Mouse (Mus musculus) WW6 (cell line): ENCODE measurements around the gene Tbck.

Experiments used
- DNase-seq: peaks from one replicate; pipeline ENCODE4 v3.0.0-alpha.2; 2013; ENCODE audit warnings: low read depth, low spot score

The Tbck gene

DNA sequence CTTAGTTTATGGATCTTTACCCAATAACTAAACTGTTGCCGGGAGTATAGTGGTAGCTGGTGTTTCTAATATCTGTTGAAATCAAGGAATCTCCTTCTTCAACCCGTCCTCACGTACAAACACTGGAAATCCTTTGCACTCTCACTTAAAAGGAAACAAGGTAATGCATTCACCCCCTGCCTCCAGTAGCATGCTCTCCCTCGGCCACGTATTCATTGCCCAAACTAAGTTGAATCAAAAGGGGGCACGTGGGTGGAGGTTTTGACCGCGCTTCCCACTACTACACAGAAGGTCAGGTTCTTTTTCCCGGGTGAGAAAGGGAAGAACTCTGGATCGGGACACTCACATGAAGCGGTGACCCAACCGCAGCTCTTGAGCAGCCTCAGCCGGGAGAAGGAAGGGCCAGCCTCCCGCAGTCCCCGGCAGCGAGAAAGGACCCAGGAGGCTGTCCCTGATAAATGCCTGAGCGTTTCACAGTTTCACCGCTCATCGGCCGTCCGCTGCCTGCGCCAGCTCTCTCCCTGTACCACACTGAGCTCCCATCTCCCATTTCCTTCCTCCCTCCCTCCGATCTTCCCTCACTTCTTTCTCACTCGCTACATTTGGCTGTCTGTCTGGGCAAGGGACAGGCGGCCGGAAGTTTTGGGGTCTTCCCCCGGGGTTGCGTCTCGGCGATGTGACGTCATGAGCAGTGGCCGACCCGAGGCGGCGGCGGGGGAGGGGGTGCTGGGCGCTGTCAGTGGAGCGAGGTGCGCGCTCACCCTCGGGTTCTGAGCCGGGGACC is at the start of gene Tbck:
TSS of gene Tbck (plus strand) at position 698 of the 784 bp plus-strand sequence.
- peak; percentile 79 for DNase-seq

DNA sequence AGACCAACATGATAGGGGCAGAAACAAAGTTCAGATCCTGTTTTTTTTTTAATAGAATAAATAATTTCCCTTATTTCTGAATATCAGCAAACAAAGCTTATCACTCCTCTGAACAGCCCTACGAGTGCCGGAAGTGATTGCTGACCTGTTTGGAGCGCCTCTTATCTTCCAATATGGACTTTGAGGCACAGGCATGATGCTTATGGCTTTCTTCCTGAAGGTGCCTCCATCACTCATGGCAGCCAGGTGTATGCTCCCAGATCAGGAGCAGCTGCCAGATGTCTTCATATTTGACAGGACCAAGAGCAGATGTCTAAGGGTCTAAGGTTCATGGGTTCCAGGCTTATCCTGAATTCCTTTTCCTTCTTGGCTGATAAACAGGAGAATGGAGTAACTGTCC is 46.9 kb upstream of the Tbck start:
- DNase-seq, result no peak

DNA sequence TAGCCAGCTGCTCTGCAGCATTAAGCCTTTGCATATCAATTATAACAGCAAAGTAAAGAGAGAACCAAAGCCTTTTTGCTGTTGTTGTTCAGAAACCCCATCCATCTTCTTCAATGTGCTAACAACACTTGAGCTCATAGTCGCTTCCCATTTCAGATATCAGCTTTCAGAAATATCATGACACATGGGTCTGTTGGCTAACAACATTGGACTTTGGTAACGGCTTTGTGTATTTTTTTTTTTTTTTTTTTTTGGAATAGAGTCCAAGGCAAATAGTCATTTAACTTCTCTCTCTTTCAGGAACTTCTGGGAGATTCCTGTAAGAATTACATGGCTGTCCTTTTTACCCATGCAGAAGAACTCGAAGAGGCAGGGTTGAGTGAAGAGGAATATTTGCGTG is 39.9 kb upstream of the Tbck start:
- DNase-seq, result no peak

DNA sequence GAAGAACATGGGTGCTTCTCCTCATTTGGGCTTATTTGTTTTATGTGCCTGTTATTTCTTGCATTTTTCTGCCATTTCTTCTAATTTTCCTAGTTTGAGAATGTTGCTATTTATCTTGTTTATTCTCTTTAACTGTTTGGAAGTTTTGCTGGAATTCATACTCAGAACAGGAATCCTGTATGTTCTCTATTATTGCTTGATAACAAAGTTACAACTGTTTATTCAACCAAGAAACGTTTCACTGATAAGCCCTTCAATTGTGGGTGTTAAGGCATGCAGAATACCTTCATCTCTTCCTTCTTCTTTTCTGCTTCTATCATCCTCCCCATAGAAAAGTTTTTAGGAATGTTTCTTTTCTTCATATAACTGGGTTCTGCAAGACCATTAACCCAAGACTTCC is 37.1 kb upstream of the Tbck start:
- no peak for DNase-seq

DNA sequence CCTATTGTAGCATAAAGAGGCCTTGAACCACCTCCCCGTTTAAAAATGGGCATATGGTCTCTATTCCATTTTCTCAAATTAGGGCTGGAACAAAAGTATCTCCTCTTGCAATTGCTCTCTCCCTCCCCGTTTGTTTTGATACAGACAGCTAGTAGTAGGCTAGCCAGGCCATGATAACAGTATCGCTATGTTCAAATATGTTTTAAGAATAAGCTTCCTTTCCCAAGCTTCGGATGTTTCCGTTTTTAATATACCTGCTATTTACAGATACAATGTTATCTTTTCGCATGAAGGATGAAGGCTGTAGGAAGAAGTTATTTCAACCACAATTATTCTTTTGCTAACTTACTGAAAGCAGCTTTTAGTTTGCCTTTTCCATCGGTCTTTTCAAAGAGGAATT is 34.6 kb upstream of the Tbck start:
- no peak for DNase-seq

DNA sequence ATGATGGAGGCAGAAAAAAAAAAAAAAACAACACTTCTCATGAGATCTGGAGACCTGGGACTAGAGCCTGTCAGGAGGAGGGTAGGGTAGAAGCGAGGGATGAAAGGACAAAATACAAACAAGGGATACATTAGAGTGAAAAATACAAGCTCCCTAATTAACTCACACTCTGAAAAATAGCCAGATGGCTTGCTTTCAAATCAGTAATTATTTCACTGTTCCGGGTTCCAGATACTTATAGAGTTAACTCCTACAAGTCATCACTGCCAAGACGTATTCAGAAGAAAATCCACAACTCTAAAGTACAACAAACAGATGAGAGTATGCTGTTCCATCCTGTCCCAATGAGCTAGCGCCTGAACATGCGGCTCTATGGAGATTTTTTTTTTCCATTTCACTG is 33.8 kb upstream of the Tbck start:
- DNase-seq, result no peak

DNA sequence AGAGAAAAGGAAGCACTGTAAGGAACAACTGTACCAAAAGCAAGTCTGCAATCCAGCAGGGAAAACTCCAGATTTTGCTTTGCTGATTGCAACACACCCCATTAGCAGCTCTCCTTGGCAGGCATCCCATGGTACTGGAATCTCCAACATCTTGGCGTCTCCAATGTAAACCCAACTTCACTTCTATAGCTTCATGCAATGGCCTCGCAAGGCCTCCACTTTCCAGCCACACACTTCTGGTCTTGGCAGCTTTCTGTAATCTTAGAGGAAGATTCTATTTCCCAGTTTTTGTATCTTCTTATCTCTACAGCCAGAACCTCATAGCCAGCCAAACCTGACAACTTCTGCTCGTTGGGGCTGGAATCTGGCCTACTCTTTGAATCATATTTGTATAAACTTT is 32.2 kb upstream of the Tbck start:
- no peak for DNase-seq

DNA sequence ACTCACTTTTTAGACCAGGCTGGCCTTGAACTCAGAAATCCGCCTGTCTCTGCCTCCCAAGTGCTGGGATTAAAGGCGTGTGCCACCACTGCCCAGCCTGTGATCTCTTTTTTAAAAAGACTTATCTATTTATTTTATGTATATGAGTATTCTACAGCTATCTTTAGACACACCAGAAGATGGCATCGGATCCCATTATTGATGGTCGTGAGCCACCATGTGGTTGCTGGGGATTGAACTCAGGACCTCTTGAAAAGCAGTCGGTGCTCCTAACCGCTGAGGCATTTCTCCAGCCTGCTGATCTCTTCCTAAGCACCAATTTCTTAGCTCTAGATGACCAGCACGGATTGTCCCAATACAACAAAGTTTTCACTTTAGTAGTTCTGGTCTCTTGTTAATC is 30.0 kb upstream of the Tbck start:
- DNase-seq, result no peak

DNA sequence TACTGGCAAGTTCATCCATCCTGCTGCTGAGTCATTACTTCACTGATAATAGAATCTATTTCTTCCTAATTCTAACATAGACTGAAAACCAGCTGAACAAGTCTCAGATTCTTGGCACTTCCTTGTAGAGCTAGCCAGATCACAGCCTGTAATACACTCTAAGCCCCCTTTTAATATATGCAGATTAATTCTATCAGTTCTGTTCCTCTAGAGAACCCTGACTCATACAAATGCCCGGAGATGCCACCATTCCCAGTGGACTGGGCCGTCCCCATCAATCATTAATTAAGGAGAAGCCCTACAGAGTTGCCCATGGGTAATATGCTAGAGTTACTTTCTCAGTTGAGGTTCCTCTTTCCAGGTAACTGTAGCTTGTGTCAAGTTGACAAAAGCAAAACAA is 28.0 kb upstream of the Tbck start:
- DNase-seq, result no peak

DNA sequence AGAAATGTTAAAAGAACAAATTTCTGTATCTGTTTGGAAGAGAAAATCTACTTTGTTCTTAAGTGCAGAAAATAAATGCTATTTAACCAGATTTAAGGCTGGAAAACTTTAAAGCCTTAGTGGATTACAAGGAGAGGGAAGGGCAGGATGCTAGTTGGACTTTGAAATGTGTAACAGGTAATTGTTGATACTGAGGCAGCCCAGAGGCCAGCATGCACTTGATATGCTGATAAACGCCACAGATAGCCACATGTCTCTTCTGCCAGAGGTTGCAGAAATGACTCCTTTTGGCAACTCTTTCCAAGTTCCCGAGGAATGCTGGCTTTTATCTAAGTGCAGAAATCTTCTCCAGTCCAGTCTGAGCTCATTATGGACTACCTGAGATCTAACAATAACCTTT is 6.5 kb upstream of the Tbck start:
- no peak for DNase-seq

DNA sequence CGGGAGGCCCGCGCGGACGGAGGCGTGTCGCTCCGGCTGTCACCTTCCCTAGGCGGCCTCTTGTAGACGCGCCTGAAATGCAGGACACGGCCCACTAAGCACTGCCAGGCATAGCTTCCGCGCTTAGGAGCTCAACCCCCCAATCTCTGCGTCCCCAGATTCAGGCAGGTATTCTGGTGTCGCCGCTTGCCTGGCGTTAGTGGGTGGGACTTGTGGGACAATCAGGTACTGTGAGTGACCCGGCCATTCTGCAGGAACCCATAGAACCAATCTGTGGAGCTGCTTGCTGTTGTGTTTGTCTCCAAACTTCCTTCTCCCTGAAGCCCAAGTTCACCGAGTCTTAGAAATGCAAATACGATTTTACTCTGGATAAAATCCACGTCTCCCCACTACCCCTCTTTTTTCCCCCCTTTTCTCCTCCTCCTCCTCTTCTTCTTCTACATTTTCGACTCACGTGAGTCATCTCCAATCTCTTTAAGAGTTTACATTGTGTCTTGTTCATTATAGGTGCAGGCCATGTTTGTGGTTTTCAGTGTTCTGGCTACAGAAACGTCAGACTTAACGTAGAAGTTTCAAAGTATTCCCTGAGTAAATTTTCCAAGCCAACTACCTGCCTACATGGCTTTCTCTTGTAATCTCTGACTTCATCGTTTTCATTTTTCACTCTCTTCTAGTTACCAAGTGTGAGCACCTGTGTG is 436 bp downstream of the Tbck start, which contains the start of gene Aimp1:
TSS of gene Aimp1 (minus strand) at position 140 of the 698 bp plus-strand sequence.
- no peak for DNase-seq

DNA sequence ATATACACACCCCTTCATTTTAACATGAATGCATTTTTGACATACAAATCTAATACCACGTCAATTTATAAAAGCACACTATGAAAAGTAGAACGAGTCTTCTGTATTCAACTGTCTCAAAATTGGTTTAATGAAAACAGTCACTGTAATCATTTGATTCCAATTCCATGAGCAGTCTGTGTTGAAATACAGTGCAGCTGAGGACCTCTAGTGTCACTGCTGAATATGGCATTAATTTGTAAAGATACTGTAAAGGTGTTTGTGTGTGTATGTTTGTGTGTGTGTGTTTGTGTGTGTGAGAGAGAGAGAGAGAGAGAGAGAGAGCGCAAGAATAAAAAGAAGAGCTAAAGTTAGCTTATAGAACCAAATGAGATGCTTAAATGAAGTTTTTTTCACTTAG is 17.4 kb downstream of the Tbck start:
- DNase-seq, result no peak

DNA sequence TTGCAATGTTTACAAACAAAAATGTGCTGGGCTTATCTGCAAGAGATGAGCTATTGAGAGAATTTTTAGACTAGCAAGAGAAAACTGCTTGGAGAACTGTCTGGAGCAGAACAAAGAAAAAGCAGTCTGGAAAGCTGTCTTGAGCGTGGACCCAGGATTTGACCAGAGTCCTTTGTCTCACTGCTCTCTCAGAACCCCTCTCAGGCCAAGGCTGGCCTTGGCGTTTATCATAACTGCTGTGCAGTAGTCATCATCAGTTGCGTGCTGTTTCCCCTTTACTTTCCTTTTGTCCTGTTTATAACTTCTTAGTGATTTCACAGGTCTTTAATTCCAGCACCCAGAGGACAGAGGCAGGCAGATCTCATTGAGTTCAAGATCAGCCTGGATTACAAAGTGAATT is 20.3 kb downstream of the Tbck start:
- DNase-seq, result no peak

DNA sequence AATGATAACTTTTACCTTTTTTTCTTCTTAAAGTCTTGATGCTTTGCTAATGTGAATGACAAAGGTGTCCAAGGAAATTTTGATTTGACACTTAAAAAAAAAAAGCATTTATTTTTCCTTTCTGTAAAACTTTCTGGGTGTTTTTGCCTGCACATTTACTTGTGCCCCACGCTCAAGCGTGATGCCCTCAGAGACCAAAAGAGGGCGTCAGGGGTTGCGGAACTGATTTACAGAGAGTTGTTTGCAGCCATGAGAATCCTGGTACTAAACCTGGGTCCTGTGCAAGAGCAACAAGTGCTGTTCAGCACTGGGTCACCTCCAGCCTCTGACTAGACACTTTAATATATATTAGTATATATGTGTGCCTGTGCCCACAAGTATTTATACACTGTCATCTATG is 23.0 kb downstream of the Tbck start:
- DNase-seq, result peak; percentile 4

DNA sequence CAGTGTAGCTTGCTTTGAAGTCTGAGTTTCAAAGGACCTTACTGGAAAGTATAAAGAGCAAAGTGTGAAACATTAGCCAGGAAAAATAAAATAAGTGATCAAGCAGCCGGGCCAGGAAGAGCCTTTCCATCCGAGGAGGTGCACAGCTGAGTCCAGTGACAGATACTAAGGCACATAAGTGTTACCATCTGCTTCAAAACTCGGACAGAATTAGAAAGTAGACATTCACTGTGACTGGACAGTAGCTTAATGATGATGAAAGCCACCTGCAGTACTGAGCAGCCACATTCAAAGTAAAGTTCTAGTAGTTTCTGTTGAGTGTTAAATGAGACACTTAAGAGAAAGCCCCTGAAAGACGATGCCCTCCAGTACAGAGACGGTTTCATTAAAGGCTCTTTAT is 30.0 kb downstream of the Tbck start:
- DNase-seq, result no peak

DNA sequence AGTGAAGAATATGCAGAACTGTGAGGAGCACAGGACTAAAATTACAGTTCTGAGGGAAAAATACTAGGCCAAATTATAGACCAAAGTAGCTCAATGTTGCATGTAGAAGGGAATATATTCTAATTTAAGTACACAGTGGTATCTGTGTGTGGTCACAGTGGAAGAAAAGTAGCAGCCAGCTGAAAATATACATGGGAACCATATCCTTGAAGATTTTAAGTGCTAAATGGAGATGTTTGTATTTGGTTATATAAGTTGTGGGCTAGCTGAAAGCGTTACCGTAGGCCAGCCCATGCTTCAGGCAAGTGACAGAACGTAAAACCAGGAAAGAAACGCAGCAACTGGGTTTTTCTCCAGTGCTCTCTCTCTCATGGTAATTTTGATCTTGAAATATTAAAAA is 33.4 kb downstream of the Tbck start:
- DNase-seq, result no peak

DNA sequence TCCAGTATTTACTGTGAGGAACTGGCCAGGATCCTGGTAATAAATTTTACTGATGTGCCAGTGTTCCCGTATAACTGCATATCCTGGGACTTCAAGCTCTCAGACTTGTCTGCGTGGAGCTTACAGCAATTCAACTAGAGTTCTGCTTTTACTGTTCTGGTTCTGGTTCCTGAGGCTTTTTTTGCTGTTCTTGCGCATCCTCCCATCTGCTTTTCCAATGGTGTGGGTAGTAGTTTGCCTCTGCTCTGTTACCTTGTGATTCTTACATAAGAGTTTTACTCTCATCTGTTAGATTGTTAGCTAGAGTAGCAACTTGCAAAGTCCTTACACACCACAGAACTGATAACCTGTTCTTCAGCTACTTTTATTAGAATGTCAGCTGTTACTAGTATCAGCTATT is 40.4 kb downstream of the Tbck start:
- no peak for DNase-seq

DNA sequence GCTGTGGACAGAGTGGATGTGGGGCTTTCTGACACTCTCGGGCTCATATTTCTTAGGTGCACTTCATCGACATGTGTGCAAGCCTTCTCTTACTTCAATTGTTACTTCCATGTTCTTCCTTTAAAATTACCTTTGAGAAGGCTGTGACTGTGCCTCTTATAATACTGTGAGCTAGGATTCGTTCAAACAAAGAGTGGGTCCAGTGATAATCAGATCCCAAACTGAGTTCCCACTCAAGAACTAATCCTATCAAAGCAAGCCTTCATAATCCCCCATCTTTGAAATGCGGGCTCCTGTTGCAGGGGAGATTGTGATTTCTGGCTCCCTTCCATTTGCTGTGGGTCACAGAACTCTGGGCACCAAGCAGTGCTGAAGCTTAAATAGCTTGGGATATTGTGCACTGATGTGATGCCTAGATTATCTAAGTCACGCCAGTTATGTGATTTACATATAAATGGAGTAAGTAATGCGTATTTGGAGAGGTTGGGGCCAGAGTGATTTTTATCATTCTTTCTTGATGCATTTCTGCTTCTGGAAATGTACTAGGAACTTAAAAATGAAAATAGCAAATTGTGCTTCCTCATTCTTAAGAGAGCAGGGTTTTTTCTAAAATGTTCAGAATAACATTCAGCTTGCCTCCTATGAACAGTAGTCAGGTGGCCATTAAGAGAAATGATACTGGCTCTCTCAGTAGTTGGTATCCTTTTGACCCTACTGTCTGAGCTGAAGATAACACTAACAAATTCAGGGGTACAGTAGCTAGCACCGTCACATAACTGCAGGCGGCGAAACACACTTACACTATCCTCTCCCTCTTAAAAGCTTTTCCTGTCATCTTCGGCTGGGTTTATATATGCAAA is 60.6 kb downstream of the Tbck start:
- DNase-seq, result no peak

DNA sequence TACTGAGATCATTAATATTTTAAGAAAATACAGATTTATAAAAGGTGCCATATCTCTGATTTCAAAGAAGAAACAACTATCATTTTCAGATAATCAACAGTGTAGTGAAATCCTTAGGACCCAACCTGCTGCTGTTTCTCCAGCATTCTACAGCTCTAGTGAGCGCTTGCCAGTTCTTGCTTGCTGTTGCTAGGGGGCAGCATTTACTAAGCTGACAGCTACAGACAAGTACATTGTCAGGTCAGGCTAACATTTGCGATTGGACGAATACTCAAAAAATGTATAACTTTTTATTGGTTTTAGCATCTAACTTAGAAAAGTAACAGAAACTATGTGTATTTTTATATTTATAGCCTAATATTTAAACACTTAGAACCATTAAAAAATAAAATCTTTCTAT is 63.1 kb downstream of the Tbck start:
- DNase-seq, result peak; percentile 4

DNA sequence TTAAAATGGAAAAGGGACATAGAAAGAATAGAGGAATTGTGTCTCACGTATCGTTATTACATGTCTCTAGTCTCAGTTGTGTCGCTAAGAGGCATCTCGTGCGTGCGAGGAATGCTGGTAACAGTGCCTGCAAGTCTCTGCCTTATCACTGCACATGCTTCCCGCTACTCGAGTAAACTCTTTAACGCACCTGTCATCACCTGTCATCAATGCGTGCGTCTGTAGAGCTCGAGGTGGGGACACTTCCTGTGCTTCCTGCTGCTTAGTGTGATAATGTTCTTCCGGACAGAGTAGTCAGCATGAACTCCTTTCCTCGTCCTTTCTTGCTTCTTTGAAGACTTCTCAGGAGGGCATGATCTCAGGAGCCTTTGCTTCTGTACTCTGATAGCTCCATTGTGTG is 63.8 kb downstream of the Tbck start:
- DNase-seq, result no peak

DNA sequence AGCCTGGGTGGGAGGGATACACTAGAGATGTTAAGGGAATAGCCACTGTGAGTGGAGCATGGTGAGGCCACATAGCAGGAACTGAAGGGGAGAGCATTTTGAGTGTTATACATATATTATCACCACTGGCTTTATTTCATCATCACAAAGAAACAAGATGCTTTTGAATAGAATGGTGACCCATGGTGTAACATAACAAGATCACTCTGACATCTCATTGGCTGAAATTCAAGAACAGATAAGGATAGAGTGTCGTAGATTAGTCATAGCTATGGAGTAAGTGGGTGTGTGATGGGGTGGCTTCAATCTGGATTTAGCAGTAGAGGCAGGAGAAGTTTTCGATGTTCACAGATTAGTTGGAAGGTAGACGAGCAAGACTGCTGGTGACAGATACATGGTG is 64.8 kb downstream of the Tbck start:
- no peak for DNase-seq

DNA sequence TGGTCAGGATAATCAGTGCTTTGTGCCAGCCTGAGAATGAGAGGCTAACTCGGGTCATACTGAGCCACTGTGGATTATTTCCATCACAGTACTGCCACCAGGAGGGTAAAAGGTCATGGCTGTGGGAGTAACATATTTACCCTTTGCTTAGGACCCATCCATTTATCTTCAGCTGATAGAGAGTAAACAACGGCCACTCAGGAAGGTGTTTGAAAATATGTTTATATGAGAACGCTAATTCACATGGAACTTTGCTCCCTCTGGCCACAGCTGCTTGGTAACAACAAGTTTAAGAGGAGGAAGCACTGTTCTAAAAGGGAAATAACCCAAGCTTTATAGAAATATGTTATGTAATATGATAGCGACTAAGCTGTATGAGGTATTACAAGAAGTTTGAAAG is 68.8 kb downstream of the Tbck start:
- no peak for DNase-seq
